Mouse (Mus musculus) lung, postnatal 0 days (tissue): ENCODE measurements around the gene Apoe. TPM values are rescaled to one million over a fixed set of nuclear protein-coding genes. Genes with fewer than 3 reads are reported as not detected.
A peak's percentile ranks its signal among the peaks of the same experiment; 100 is the strongest.

Experiments used
- ATAC-seq: fragments of 200-750 bp; cut with Nextera tagmentation; 2 replicates; pipeline ENCODE4 v1.8.0; 2017; ENCODE audit warnings: moderate library complexity
- DNase-seq: peaks from one replicate; pipeline ENCODE4 v3.0.0-alpha.2; 2016; ENCODE audit warnings: low spot score
- H3K27ac ChIP-seq: fragments of 300-500 bp; sonication (generic); 2 replicates; pipeline ENCODE4 v1.5.1; 2014; ENCODE audit warnings: antibody characterized with exemption, mild to moderate bottlenecking, low read length, mixed read lengths
- H3K27me3 ChIP-seq: fragments of 300-500 bp; sonication (generic); replicated peaks from 2 replicates; pipeline ENCODE4 v1.6.1; 2014; ENCODE audit warnings: low read length, mixed read lengths; ENCODE audit not compliant: insufficient read depth
- H3K36me3 ChIP-seq: fragments of 300-500 bp; sonication (generic); 2 replicates; pipeline ENCODE4 v1.6.1; 2014; ENCODE audit warnings: low read length, mixed read lengths; ENCODE audit not compliant: insufficient read depth
- H3K4me1 ChIP-seq: fragments of 300-500 bp; sonication (generic); 2 replicates; pipeline ENCODE4 v1.6.1; 2014; ENCODE audit warnings: antibody characterized with exemption, low read depth, low read length, mixed read lengths; ENCODE audit not compliant: insufficient read depth
- H3K4me2 ChIP-seq: fragments of 300-500 bp; sonication (generic); replicated peaks from 2 replicates; pipeline ENCODE4 v1.6.1; 2014; ENCODE audit warnings: low read depth, mild to moderate bottlenecking, low read length, moderate library complexity, mixed read lengths
- H3K4me3 ChIP-seq: fragments of 300-500 bp; sonication (generic); 2 replicates; pipeline ENCODE4 v1.5.1; 2014; ENCODE audit warnings: low read depth, low read length
- H3K9ac ChIP-seq: fragments of 300-500 bp; sonication (generic); replicated peaks from 2 replicates; pipeline ENCODE4 v1.6.1; 2014; ENCODE audit warnings: low read depth, mild to moderate bottlenecking
- H3K9me3 ChIP-seq: fragments of 300-500 bp; sonication (generic); 2 replicates; pipeline ENCODE4 v1.6.1; 2016; ENCODE audit warnings: low read length, mixed read lengths
- CTCF ChIP-seq: IDR thresholded peaks from 2 replicates; pipeline ENCODE4 v1.5.1; 2016; ENCODE audit warnings: antibody characterized with exemption, mild to moderate bottlenecking
- EP300 ChIP-seq: IDR thresholded peaks from 2 replicates; pipeline ENCODE4 v1.6.1; 2016; ENCODE audit warnings: antibody characterized with exemption, mild to moderate bottlenecking, control low read depth
- WGBS: fragments of 180-500 bp; shearing (Covaris S2); extraction: QIAGEN DNeasy Blood & Tissue Kit; methylation state at CpG from one replicate; pipeline ENCODE4 v1.1.7; 2014; 5-methylcytosine and 5-hydroxymethylcytosine counted together
- polyA plus RNA-seq: library from polyadenylated mRNA; unstranded; fragments of >200 nt; fragmentation: Nextera tagmentation; extraction: Ambion mirVana; gene quantifications from 2 replicates; pipeline ENCODE4 v1.2.1, GENCODE M21; 2015

Apoe gene
- polyA plus RNA-seq, 1 experiment from 2014 or later: 1,006 TPM

DNA sequence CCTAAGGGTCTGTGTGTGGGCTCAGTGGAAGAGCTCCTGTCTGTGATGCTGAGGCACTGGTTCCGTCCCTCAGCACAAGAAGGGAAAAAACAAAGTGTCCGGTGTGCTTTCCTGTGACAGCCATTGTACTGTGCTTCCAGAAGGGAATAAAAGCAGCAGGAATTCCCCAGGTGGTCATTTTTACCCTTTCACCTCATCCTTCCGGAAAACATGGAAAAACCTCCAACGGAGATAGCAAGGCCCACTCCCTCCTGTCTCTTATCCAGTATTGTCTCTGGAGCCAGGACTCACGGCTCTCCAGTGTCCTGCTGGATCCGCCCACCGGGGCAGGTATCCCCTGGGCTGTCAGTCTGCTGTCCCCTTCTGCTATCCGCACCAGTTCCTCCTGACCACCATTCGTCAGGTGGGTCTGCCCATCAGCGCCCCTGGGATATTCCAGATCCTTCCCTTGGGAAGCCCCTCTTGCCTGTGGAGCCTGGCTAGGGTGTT, 35.2 kb upstream of the Apoe start:
- WGBS: 82% methylated on average over 10 of the region's 10 CpGs

DNA sequence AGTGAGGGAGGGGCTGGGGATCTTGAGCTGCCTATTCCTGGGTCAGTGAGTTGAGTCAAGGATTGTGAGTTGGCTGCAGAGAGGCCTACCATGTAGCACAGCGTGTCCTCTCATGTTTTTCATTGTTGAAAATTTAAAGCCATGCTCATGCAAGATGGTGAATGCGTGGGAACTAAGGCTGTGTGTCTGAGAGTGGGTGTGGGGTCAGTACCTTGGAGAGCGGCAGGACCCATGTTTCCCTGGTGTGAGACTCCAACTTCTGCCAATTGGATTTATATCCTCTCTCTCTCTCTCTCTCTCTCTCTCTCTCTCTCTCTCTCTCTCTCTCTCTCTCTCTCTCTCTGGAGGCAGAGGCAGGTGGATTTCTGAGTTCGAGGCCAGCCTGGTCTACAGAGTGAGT, 27.6 kb upstream of the Apoe start:
- H3K4me1 ChIP-seq: no peaks in the 10 kb centered on the region
- H3K4me2 ChIP-seq: no peak overlapping the region
- no peak for ATAC-seq
- no peaks in the 10 kb centered on the region for H3K9me3 ChIP-seq
- TF ChIP-seq EP300: no peak
- TF ChIP-seq CTCF: no peak
- no peak overlapping the region for H3K9ac ChIP-seq
- 87% methylated on average over 4 of the region's 4 CpGs for WGBS
- H3K36me3 ChIP-seq: peaks cover 27% of the 10 kb centered on the region; the same call in 1 of the 2 replicates
- H3K4me3 ChIP-seq: no peak overlapping the region
- H3K27ac ChIP-seq: no peak overlapping the region
- no peaks in the 10 kb centered on the region for H3K27me3 ChIP-seq
- no peak for DNase-seq

More for the DNA sequence above, 35.2 kb upstream of the Apoe start:
- no peak overlapping the region for H3K9ac ChIP-seq
- no peak overlapping the region for H3K4me3 ChIP-seq
- H3K27ac ChIP-seq: no peak overlapping the region
- peaks cover 37% of the 10 kb centered on the region; the same call in 1 of the 2 replicates for H3K36me3 ChIP-seq
- H3K4me2 ChIP-seq: no peak overlapping the region
- ATAC-seq (no peak), DNase-seq (no peak)
- no peaks in the 10 kb centered on the region for H3K4me1 ChIP-seq
- no peaks in the 10 kb centered on the region for H3K27me3 ChIP-seq
- no peaks in the 10 kb centered on the region for H3K9me3 ChIP-seq
- no peak for TF ChIP-seq EP300
- TF ChIP-seq CTCF: no peak

DNA sequence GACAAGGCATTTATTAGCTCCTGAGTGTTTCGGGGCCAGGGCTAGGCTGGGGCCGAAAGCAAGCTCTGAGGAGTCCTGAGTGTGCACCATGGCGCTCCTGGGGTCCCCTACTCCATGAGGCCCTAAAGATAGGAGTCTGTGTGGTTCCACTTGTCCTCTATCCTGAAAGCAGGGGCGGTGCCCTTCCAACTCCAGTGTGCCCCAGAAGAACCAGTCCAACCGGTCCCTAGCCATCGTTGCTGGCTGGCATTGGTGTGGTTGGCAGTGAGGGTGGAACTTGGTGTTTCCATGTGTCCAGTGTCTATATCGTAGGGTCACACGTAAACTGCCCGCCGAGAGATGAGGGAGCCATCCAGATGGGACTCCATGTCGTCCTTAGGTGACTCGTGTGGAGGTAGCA, 25.2 kb upstream of the Apoe start:
- H3K4me3 ChIP-seq: no peak overlapping the region
- H3K4me1 ChIP-seq: no peaks in the 10 kb centered on the region
- H3K36me3 ChIP-seq: peaks cover 28% of the 10 kb centered on the region; the same call in 1 of the 2 replicates
- TF ChIP-seq EP300 (no peak), CTCF (no peak)
- ATAC-seq (peak; percentile 72), DNase-seq (peak; percentile 73)
- H3K27ac ChIP-seq: no peak overlapping the region
- 76% methylated on average over 12 of the region's 12 CpGs for WGBS
- no peak overlapping the region for H3K4me2 ChIP-seq
- H3K9me3 ChIP-seq: no peaks in the 10 kb centered on the region
- H3K9ac ChIP-seq: no peak overlapping the region
- no peaks in the 10 kb centered on the region for H3K27me3 ChIP-seq

DNA sequence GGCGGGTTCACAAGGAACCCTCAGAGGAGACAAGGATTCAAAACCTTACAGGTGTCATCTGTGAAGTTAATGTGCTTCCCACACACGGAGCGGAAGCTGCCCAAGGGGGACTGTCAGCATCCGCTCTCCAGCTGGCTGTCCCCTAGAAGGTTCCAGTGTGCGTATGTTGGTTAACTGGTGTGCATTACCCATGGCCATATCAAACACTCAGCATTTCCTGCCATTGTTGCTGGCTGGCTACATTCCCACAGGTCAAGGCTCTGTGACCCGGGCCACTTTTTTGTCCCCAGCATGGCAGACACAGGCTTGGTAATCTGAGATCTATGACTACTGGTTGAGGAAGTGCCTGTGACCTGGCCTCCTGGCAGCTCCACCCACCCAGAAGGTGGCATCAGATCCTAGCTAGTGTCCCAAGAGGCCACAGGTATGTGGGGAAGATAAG, 23.8 kb upstream of the Apoe start:
- no peaks in the 10 kb centered on the region for H3K27me3 ChIP-seq
- no peaks in the 10 kb centered on the region for H3K9me3 ChIP-seq
- no peaks in the 10 kb centered on the region for H3K4me1 ChIP-seq
- H3K27ac ChIP-seq: no peak overlapping the region
- TF ChIP-seq CTCF (no peak), EP300 (peak; percentile 78; the same call in 1 of the 2 replicates)
- peak; percentile 66 for DNase-seq
- no peak overlapping the region for H3K9ac ChIP-seq
- H3K4me2 ChIP-seq: no peak overlapping the region
- H3K36me3 ChIP-seq: peaks cover 19% of the 10 kb centered on the region; the same call in 1 of the 2 replicates
- H3K4me3 ChIP-seq: no peak overlapping the region
- peak; percentile 57 for ATAC-seq
- 63% methylated on average over 6 of the region's 6 CpGs for WGBS

DNA sequence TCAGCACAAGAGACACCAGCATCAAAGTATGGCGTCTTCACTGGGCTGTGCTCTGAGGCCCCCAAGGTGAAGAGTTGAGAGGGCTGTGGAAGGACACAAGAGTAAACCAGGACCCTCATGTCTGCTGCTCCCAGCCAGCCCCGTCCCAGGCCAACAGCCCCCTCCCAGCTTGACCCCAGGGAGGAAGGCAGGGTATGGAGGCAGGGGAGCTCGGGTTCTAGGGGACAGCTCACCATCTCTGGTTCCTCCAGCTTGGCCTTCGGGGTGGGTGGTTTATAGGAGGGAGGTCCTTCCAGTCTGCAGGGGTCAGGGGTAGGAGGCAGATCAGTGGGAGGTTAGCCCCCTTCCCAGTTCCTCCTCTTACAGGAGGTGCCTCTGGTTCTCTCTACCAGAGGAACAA, 20.2 kb upstream of the Apoe start:
- no peaks in the 10 kb centered on the region for H3K27me3 ChIP-seq
- WGBS: 93% methylated on average over 4 of the region's 4 CpGs
- DNase-seq (no peak), ATAC-seq (no peak)
- no peak overlapping the region for H3K9ac ChIP-seq
- H3K4me2 ChIP-seq: no peak overlapping the region
- TF ChIP-seq CTCF (no peak), EP300 (no peak)
- H3K4me1 ChIP-seq: no peaks in the 10 kb centered on the region
- no peaks in the 10 kb centered on the region for H3K9me3 ChIP-seq
- H3K27ac ChIP-seq: no peak overlapping the region
- H3K4me3 ChIP-seq: no peak overlapping the region
- H3K36me3 ChIP-seq: 0 out of 2 replicates have a peak, but pooled peaks cover 8% of the 10 kb centered on the region

DNA sequence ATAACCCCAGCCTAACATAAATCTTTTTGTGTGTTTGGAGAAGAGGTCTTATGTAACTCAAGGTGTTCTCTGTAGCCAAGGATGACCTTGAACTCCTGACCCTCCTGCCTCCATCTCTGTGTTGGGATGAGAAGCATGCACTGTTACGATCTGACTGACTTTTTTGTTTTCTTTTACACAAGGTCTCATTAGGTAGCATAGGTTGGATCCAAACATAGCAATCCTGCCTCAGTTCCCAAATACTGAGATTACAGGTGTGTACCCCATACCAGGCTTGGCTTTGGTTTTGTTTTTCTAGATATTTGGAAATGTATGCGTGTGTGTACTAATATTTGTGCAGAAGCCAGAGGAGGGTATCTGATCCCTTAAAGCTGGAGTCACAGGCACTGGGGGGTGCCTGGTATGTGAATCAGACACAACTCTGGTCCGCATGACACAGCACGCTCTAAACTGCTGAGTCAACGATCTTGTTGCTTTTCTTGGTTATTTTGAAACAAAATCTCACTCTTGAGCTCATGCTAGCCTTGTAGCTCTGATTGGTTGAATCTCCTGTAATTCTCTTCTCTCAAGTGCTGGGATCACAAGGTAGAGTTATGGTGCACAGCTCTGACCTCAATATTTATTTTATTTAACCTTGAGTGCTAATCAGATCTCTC, 19.4 kb upstream of the Apoe start:
- Histone ChIP-seq H3K9me3 (no peaks in the 10 kb centered on the region), H3K4me1 (no peaks in the 10 kb centered on the region), H3K4me3 (no peak overlapping the region), H3K9ac (no peak overlapping the region), H3K4me2 (no peak overlapping the region), H3K27me3 (no peaks in the 10 kb centered on the region), H3K27ac (no peak overlapping the region), H3K36me3 (0 out of 2 replicates have a peak, but pooled peaks cover 8% of the 10 kb centered on the region)
- DNase-seq: no peak
- TF ChIP-seq CTCF: no peak
- TF ChIP-seq EP300: no peak
- WGBS: 89% methylated on average over 5 of the region's 5 CpGs
- ATAC-seq: no peak
